Mouse (Mus musculus) megakaryocyte progenitor cell, adult 5-6 weeks (primary cell): ENCODE data around the gene Ccdc60. TPM values are rescaled to one million over a fixed set of nuclear protein-coding genes. Genes with fewer than 3 reads are reported as not detected.

ENCODE experiments used
- ATAC-seq: replicated peaks from 2 replicates; pipeline ENCODE4 v1.8.0; 2016; ENCODE audit warnings: mild to moderate bottlenecking, moderate TSS enrichment, inconsistent platforms; ENCODE audit not compliant: poor library complexity
- total RNA-seq, 2 experiments: library from RNA; stranded (forward) in 1 of 2; stranded (reverse) in 1 of 2; fragments of 157-497, 149-512 nt in 1 of 2; fragments of 200-1000 nt in 1 of 2; gene quantifications; 2 replicates each; pipeline versions ENCODE4 v1.2.3 to v1.2.4; 2015 to 2017

Gene Ccdc60
- total RNA-seq, 2 experiments from 2014 or later: not detected

GRCm38 (mm10) chr5:116080736-116081135 is 208.0 kb downstream of the Ccdc60 start:
- ATAC-seq: no peak

Other genes starting within 250 kb of the Ccdc60 start
- gene Tmem233, start 205.7 kb downstream of the Ccdc60 start, total RNA-seq (2015): not detected in 2 replicates
- gene Tmem233, start 205.7 kb downstream of the Ccdc60 start, total RNA-seq (2017): not detected in 2 replicates
- 0.20 TPM in 1 of 2 replicates, not detected in the other for gene Hspb8, start 133.9 kb upstream of the Ccdc60 start, total RNA-seq (2015)
- not detected in 2 replicates for gene Hspb8, start 133.9 kb upstream of the Ccdc60 start, total RNA-seq (2017)